Mouse (Mus musculus): ENCODE data around the gene Lpin3. TPM values are rescaled to one million over a fixed set of nuclear protein-coding genes. Genes with fewer than 3 reads are reported as not detected.

Gene Lpin3
- polyA plus RNA-seq, 1 experiment from 2014 or later, result 0.41 TPM

GRCm38 (mm10) chr2:160869446-160869845 lies 11.0 kb upstream of the Lpin3 start:
- Histone ChIP-seq H3K27ac (replicated peaks) (no peak overlapping the region), H3K9ac (no peak overlapping the region), H3K4me1 (replicated peaks) (peaks cover 17% of the 10 kb centered on the region), H3K27me3 (no peaks in the 10 kb centered on the region), H3K4me3 (replicated peaks) (no peak overlapping the region), H3K4me2 (no peak overlapping the region), H3K36me3 (replicated peaks) (no peaks in the 10 kb centered on the region), H3K9me3 (replicated peaks) (no peaks in the 10 kb centered on the region)
- WGBS (ENCODE audit: insufficient replicate concordance), result 61% methylated on average over 3 of the region's 3 CpGs
- ATAC-seq (ENCODE audit: insufficient read depth), result no peak

GRCm38 (mm10) chr2:160871310-160871709 lies 9.2 kb upstream of the Lpin3 start:
- no peak for ATAC-seq (ENCODE audit: insufficient read depth)
- Histone ChIP-seq H3K27ac (replicated peaks) (no peak overlapping the region), H3K4me2 (no peak overlapping the region)

GRCm38 (mm10) chr2:160872395-160872794 lies 8.1 kb upstream of the Lpin3 start:
- H3K9ac ChIP-seq, result peak overlapping the region; percentile 87
- peak overlapping the region; percentile 91 for H3K27ac ChIP-seq (replicated peaks)
- peak overlapping the region; percentile 98 for H3K4me2 ChIP-seq
- H3K4me3 ChIP-seq (replicated peaks), result peak overlapping the region; percentile 86
- H3K27me3 ChIP-seq, result no peaks in the 10 kb centered on the region
- WGBS (ENCODE audit: insufficient replicate concordance), result under 1% methylated on average over 46 of the region's 47 CpGs
- peak; percentile 89 for ATAC-seq (ENCODE audit: insufficient read depth)
- H3K4me1 ChIP-seq (replicated peaks), result peaks cover 17% of the 10 kb centered on the region
- H3K9me3 ChIP-seq (replicated peaks), result no peaks in the 10 kb centered on the region
- H3K36me3 ChIP-seq (replicated peaks), result no peaks in the 10 kb centered on the region

More at GRCm38 (mm10) chr2:160871310-160871709, 9.2 kb upstream of the Lpin3 start:
- 64% methylated on average over 3 of the region's 3 CpGs for WGBS (ENCODE audit: insufficient replicate concordance)
- no peaks in the 10 kb centered on the region for H3K36me3 ChIP-seq (replicated peaks)
- no peaks in the 10 kb centered on the region for H3K9me3 ChIP-seq (replicated peaks)
- no peak overlapping the region for H3K4me3 ChIP-seq (replicated peaks)
- peaks cover 17% of the 10 kb centered on the region for H3K4me1 ChIP-seq (replicated peaks)
- no peaks in the 10 kb centered on the region for H3K27me3 ChIP-seq
- H3K9ac ChIP-seq, result no peak overlapping the region

- Histone ChIP-seq H3K27me3 (no peaks in the 10 kb centered on the region), H3K4me2 (peak within 1 kb of the TSS; percentile 98), H3K4me1 (replicated peaks) (peaks cover 17% of the 10 kb centered on the region), H3K9ac (peak within 1 kb of the TSS; percentile 87), H3K27ac (replicated peaks) (peak within 1 kb of the TSS; percentile 91), H3K4me3 (replicated peaks) (peak within 1 kb of the TSS; percentile 86), H3K9me3 (replicated peaks) (no peaks in the 10 kb centered on the region), H3K36me3 (replicated peaks) (no peaks in the 10 kb centered on the region)
- WGBS (ENCODE audit: insufficient replicate concordance), result under 1% methylated on average over 46 of the region's 48 CpGs
- peak; percentile 92 for ATAC-seq (ENCODE audit: insufficient read depth)
Measured at GRCm38 (mm10) chr2:160872890-160873382, 7.5 kb upstream of the Lpin3 start, which contains the start of gene Zhx3. TSS of gene Zhx3 (minus strand) at chr2:160872998.

- 44% methylated on average over 5 of the region's 5 CpGs for WGBS (ENCODE audit: insufficient replicate concordance)
- Histone ChIP-seq H3K4me3 (replicated peaks) (no peak overlapping the region), H3K4me2 (no peak overlapping the region), H3K9me3 (replicated peaks) (no peaks in the 10 kb centered on the region), H3K4me1 (replicated peaks) (peaks cover 17% of the 10 kb centered on the region), H3K27me3 (no peaks in the 10 kb centered on the region), H3K27ac (replicated peaks) (no peak overlapping the region), H3K36me3 (replicated peaks) (no peaks in the 10 kb centered on the region), H3K9ac (no peak overlapping the region)
- no peak for ATAC-seq (ENCODE audit: insufficient read depth)
Measured at GRCm38 (mm10) chr2:160874231-160874877, 6.1 kb upstream of the Lpin3 start.

GRCm38 (mm10) chr2:160876115-160876514 lies 4.4 kb upstream of the Lpin3 start:
- Histone ChIP-seq H3K27ac (replicated peaks) (no peak overlapping the region), H3K27me3 (no peaks in the 10 kb centered on the region), H3K4me3 (replicated peaks) (no peak overlapping the region), H3K4me1 (replicated peaks) (peaks cover 17% of the 10 kb centered on the region), H3K36me3 (replicated peaks) (no peaks in the 10 kb centered on the region), H3K4me2 (no peak overlapping the region), H3K9ac (no peak overlapping the region), H3K9me3 (replicated peaks) (no peaks in the 10 kb centered on the region)
- 70% methylated on average over 4 of the region's 4 CpGs for WGBS (ENCODE audit: insufficient replicate concordance)
- no peak for ATAC-seq (ENCODE audit: insufficient read depth)

GRCm38 (mm10) chr2:160881462-160882101 lies 1.1 kb downstream of the Lpin3 start:
- WGBS (ENCODE audit: insufficient replicate concordance), result 23% methylated on average over 6 of the region's 6 CpGs

GRCm38 (mm10) chr2:160882436-160882835 lies 2.0 kb downstream of the Lpin3 start:
- Histone ChIP-seq H3K9me3 (replicated peaks) (no peaks in the 10 kb centered on the region), H3K4me3 (replicated peaks) (no peak overlapping the region), H3K36me3 (replicated peaks) (no peaks in the 10 kb centered on the region), H3K27ac (replicated peaks) (no peak overlapping the region), H3K4me2 (no peak overlapping the region), H3K9ac (no peak overlapping the region), H3K27me3 (no peaks in the 10 kb centered on the region), H3K4me1 (replicated peaks) (peaks cover 5% of the 10 kb centered on the region; the same call in 1 of the 2 replicates)
- ATAC-seq (ENCODE audit: insufficient read depth), result no peak
- WGBS (ENCODE audit: insufficient replicate concordance), result 61% methylated on average over 5 of the region's 5 CpGs

More at GRCm38 (mm10) chr2:160881462-160882101, 1.1 kb downstream of the Lpin3 start:
- H3K27me3 ChIP-seq, result no peaks in the 10 kb centered on the region
- no peak overlapping the region for H3K4me3 ChIP-seq (replicated peaks)
- H3K9ac ChIP-seq, result no peak overlapping the region
- ATAC-seq (ENCODE audit: insufficient read depth), result no peak
- H3K4me2 ChIP-seq, result no peak overlapping the region
- H3K27ac ChIP-seq (replicated peaks), result no peak overlapping the region
- H3K4me1 ChIP-seq (replicated peaks), result no peaks in the 10 kb centered on the region
- H3K36me3 ChIP-seq (replicated peaks), result no peaks in the 10 kb centered on the region
- H3K9me3 ChIP-seq (replicated peaks), result no peaks in the 10 kb centered on the region

- Histone ChIP-seq H3K27me3 (no peaks in the 10 kb centered on the region), H3K4me1 (replicated peaks) (peaks cover 16% of the 10 kb centered on the region), H3K36me3 (replicated peaks) (no peaks in the 10 kb centered on the region), H3K27ac (replicated peaks) (no peak overlapping the region), H3K9me3 (replicated peaks) (no peaks in the 10 kb centered on the region), H3K9ac (no peak overlapping the region), H3K4me3 (replicated peaks) (no peak overlapping the region), H3K4me2 (no peak overlapping the region)
- ATAC-seq (ENCODE audit: insufficient read depth), result no peak
- WGBS (ENCODE audit: insufficient replicate concordance), result 67% methylated on average over 4 of the region's 4 CpGs
Measured at GRCm38 (mm10) chr2:160883912-160884311, 3.4 kb downstream of the Lpin3 start.

- no peak overlapping the region for H3K27ac ChIP-seq (replicated peaks)
- peaks cover 16% of the 10 kb centered on the region for H3K4me1 ChIP-seq (replicated peaks)
- H3K27me3 ChIP-seq, result no peaks in the 10 kb centered on the region
- ATAC-seq (ENCODE audit: insufficient read depth), result no peak
- no peak overlapping the region for H3K4me3 ChIP-seq (replicated peaks)
- WGBS (ENCODE audit: insufficient replicate concordance), result 24% methylated on average over 2 of the region's 2 CpGs
- H3K9me3 ChIP-seq (replicated peaks), result no peaks in the 10 kb centered on the region
- H3K9ac ChIP-seq, result no peak overlapping the region
- H3K36me3 ChIP-seq (replicated peaks), result no peaks in the 10 kb centered on the region
- no peak overlapping the region for H3K4me2 ChIP-seq
Measured at GRCm38 (mm10) chr2:160884830-160885229, 4.4 kb downstream of the Lpin3 start.

GRCm38 (mm10) chr2:160886221-160886620 lies 5.8 kb downstream of the Lpin3 start:
- Histone ChIP-seq H3K4me2 (no peak overlapping the region), H3K9me3 (replicated peaks) (no peaks in the 10 kb centered on the region), H3K4me1 (replicated peaks) (peaks cover 16% of the 10 kb centered on the region), H3K4me3 (replicated peaks) (no peak overlapping the region), H3K9ac (no peak overlapping the region), H3K27ac (replicated peaks) (no peak overlapping the region), H3K36me3 (replicated peaks) (no peaks in the 10 kb centered on the region), H3K27me3 (no peaks in the 10 kb centered on the region)
- WGBS (ENCODE audit: insufficient replicate concordance), result 57% methylated on average over 3 of the region's 3 CpGs
- ATAC-seq (ENCODE audit: insufficient read depth), result no peak

Measured in liver, embryonic 15.5 days (tissue).